Mouse (Mus musculus): ENCODE measurements at regions not wholly inside any gene's neighbourhood (a gene's known extent, or its start where the extent isn't known, plus 50 kb on each side); places are given as distances from the start of the nearest gene placed in this dataset.

DNA sequence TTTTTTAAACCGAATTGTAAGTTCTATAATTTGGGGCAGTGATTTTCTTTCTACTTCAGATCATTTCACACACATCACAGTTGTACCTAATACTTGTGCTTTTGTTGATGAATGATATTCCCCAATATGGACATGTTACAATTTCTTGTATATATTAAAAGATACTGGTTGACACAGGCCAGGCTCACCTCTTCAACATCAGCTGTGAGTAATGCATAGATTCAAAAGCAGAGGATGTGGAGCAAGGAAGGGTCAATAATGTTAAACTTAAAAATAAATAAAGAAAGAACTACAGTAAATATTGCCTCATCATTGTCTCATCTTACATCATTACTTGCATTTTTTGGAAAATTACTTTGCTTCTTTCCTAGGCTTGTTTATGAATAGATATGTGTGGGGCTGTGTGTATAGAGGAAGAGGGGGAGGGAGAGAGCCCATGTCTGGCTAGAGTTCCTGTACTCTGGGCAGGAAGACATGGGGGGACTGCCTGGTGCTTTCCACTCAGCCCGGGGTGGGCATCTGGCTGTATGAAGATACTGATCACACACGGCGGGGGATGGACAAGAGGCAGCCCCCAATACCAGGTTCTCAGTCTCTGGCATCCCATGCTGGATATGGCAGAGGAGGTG, 490.1 kb downstream of the Gm6377 start:
- no peak for DNase-seq (ENCODE audit: low read depth)

DNA sequence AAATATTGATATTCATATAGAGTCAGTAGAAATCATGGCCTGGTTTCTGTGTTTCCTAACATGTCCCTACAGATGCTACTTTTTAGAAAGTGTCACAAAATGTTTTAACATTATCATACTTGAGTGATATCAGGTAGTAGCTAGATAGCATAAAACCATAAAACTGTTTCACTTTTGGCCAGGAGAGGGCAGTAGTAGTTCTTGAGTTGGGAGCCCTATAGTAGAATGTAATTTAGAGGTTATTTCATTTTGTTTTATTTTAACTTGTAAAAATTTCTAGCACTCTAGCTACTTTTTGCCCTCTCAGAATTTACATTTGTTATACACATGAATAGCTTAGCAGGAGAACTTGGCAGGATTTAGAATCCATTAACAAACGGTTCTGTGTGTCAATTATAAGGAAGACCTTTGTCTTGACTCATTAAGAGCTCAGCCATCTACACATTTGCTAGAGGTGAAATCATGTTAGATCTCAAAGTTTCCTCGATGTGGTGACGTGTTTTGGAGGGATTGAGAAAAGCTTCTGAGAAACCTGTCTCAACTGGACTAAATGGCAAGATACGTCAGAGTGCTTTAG, 538.5 kb downstream of the Gm6377 start:
- DNase-seq (ENCODE audit: low read depth) = peak; percentile 31

GRCm38 (mm10) chrX:109735967-109736366, 539.4 kb downstream of the Gm6377 start:
- no peak for DNase-seq (ENCODE audit: low read depth)
